Mouse (Mus musculus): Measurements from ENCODE around the gene Col5a3. TPM values are rescaled to one million over a fixed set of nuclear protein-coding genes. Genes with fewer than 3 reads are reported as not detected.
A peak's percentile ranks its signal among the peaks of the same experiment; 100 is the strongest.

The Col5a3 gene
- polyA plus RNA-seq, 1 experiment from 2014 or later: 0.22 TPM

DNA sequence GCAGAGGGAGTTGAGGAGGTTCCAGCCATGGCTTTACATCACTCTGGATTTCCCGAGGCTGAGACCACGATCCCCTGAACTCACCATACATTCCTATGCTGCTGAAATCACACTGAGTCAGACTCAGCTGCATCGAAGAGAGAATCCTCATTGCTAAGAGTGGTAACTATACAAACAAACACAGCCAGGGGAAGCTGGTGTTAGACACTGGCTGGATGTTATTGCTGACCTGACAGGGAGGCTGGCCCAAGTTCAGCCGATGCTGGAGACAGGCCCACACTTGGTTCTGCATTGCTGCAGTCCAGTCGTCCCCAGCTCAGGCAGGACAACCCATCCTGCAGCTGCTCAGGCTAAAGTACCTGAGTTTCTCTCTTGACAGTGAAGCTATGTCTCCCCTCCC lies 10.9 kb upstream of the Col5a3 start:
- H3K4me3 ChIP-seq (ENCODE audit: low read depth, low read length): no peak overlapping the region
- H3K27me3 ChIP-seq (ENCODE audit: insufficient read depth, low read length): no peaks in the 10 kb centered on the region
- H3K9ac ChIP-seq: no peak overlapping the region
- no peak overlapping the region for H3K4me2 ChIP-seq
- H3K9me3 ChIP-seq (ENCODE audit: low read depth, low read length): no peaks in the 10 kb centered on the region
- no peaks in the 10 kb centered on the region for H3K36me3 ChIP-seq (ENCODE audit: insufficient read depth)
- ATAC-seq (ENCODE audit: insufficient read depth) (no peak), DNase-seq (no peak)
- TF ChIP-seq CTCF (IDR thresholded peaks at IDR 0.05; ENCODE audit: low read depth): no peak
- 35% methylated on average over 5 of the region's 5 CpGs for WGBS
- H3K27ac ChIP-seq (ENCODE audit: low read depth): no peak overlapping the region
- no peaks in the 10 kb centered on the region for H3K4me1 ChIP-seq (ENCODE audit: insufficient read depth)

- TF ChIP-seq CTCF (IDR thresholded peaks at IDR 0.05; ENCODE audit: low read depth): no peak
- no peaks in the 10 kb centered on the region for H3K27me3 ChIP-seq (ENCODE audit: insufficient read depth, low read length)
- no peak for ATAC-seq (ENCODE audit: insufficient read depth)
- no peak overlapping the region for H3K9ac ChIP-seq
- no peaks in the 10 kb centered on the region for H3K36me3 ChIP-seq (ENCODE audit: insufficient read depth)
- no peak overlapping the region for H3K27ac ChIP-seq (ENCODE audit: low read depth)
- no peaks in the 10 kb centered on the region for H3K4me1 ChIP-seq (ENCODE audit: insufficient read depth)
- no peak overlapping the region for H3K4me3 ChIP-seq (ENCODE audit: low read depth, low read length)
- no peak for DNase-seq
- H3K9me3 ChIP-seq (ENCODE audit: low read depth, low read length): no peaks in the 10 kb centered on the region
- H3K4me2 ChIP-seq: no peak overlapping the region
- 77% methylated on average over 3 of the region's 3 CpGs for WGBS
These were observed 8.0 kb upstream of the Col5a3 start for GRCm38 (mm10) chr9:20822821-20823220.

- WGBS: 75% methylated on average over 5 of the region's 5 CpGs
These were observed 5.1 kb upstream of the Col5a3 start for GRCm38 (mm10) chr9:20820001-20820400.

GRCm38 (mm10) chr9:20818236-20818635 lies 3.4 kb upstream of the Col5a3 start, which contains the start of gene Rdh8:
TSS of gene Rdh8 (plus strand) at chr9:20818503.
- Histone ChIP-seq H3K4me1 (ENCODE audit: insufficient read depth) (no peaks in the 10 kb centered on the region), H3K9ac (no peak within 1 kb of the TSS), H3K4me3 (ENCODE audit: low read depth, low read length) (no peak within 1 kb of the TSS), H3K36me3 (ENCODE audit: insufficient read depth) (no peaks in the 10 kb centered on the region), H3K27me3 (ENCODE audit: insufficient read depth, low read length) (0 out of 2 replicates have a peak, but pooled peaks cover 4% of the 10 kb centered on the region), H3K9me3 (ENCODE audit: low read depth, low read length) (no peaks in the 10 kb centered on the region), H3K27ac (ENCODE audit: low read depth) (no peak within 1 kb of the TSS), H3K4me2 (no peak within 1 kb of the TSS)
- no peak for DNase-seq
- WGBS: 75% methylated on average over 6 of the region's 6 CpGs
- no peak for ATAC-seq (ENCODE audit: insufficient read depth)
- no peak for TF ChIP-seq CTCF (IDR thresholded peaks at IDR 0.05; ENCODE audit: low read depth)

More at GRCm38 (mm10) chr9:20820001-20820400, 5.1 kb upstream of the Col5a3 start:
- H3K4me3 ChIP-seq (ENCODE audit: low read depth, low read length): no peak overlapping the region
- ATAC-seq (ENCODE audit: insufficient read depth) (no peak), DNase-seq (no peak)
- no peaks in the 10 kb centered on the region for H3K27me3 ChIP-seq (ENCODE audit: insufficient read depth, low read length)
- no peaks in the 10 kb centered on the region for H3K9me3 ChIP-seq (ENCODE audit: low read depth, low read length)
- H3K4me2 ChIP-seq: no peak overlapping the region
- no peak overlapping the region for H3K27ac ChIP-seq (ENCODE audit: low read depth)
- no peaks in the 10 kb centered on the region for H3K36me3 ChIP-seq (ENCODE audit: insufficient read depth)
- TF ChIP-seq CTCF (IDR thresholded peaks at IDR 0.05; ENCODE audit: low read depth): no peak
- H3K4me1 ChIP-seq (ENCODE audit: insufficient read depth): no peaks in the 10 kb centered on the region
- H3K9ac ChIP-seq: no peak overlapping the region

- Histone ChIP-seq H3K27ac (ENCODE audit: low read depth) (no peak overlapping the region), H3K9me3 (ENCODE audit: low read depth, low read length) (no peaks in the 10 kb centered on the region), H3K9ac (no peak overlapping the region), H3K27me3 (ENCODE audit: insufficient read depth, low read length) (0 out of 2 replicates have a peak, but pooled peaks cover 4% of the 10 kb centered on the region), H3K4me1 (ENCODE audit: insufficient read depth) (no peaks in the 10 kb centered on the region), H3K4me3 (ENCODE audit: low read depth, low read length) (no peak overlapping the region), H3K4me2 (0 out of 2 replicates have a peak overlapping the region, but pooled peaks have one; percentile 12), H3K36me3 (ENCODE audit: insufficient read depth) (no peaks in the 10 kb centered on the region)
- peak; percentile 82 for DNase-seq
- peak; percentile 54; the same call in 1 of the 2 replicates for ATAC-seq (ENCODE audit: insufficient read depth)
- 11% methylated on average over 18 of the region's 19 CpGs for WGBS
- no peak for TF ChIP-seq CTCF (IDR thresholded peaks at IDR 0.05; ENCODE audit: low read depth)
These were observed 2.2 kb downstream of the Col5a3 start for GRCm38 (mm10) chr9:20812537-20813271.

DNA sequence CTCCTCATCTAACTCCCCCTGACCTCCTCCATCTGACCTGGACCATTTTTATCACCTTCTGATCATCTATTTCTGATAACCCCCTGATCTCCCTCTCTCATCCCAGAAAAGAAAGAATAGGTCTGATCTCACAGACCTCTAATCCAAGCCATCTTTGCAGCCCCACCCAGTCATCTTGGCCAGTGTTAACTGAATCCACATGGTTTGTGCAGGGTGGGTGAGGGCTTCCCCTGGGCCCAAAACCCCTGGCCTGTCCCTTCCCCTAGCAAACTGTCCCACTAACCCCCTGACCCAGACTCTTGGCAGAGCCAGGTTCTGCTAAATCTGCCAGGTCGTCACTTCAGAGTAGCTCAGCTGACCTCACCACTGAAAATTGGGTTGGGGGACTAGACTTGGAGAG lies 4.1 kb downstream of the Col5a3 start:
- WGBS: 42% methylated on average over 1 of the region's 1 CpGs
- H3K4me1 ChIP-seq (ENCODE audit: insufficient read depth): no peaks in the 10 kb centered on the region
- DNase-seq (no peak), ATAC-seq (ENCODE audit: insufficient read depth) (no peak)
- H3K27me3 ChIP-seq (ENCODE audit: insufficient read depth, low read length): 0 out of 2 replicates have a peak, but pooled peaks cover 4% of the 10 kb centered on the region
- TF ChIP-seq CTCF (IDR thresholded peaks at IDR 0.05; ENCODE audit: low read depth): no peak
- H3K4me3 ChIP-seq (ENCODE audit: low read depth, low read length): no peak overlapping the region
- no peak overlapping the region for H3K27ac ChIP-seq (ENCODE audit: low read depth)
- H3K4me2 ChIP-seq: no peak overlapping the region
- no peaks in the 10 kb centered on the region for H3K9me3 ChIP-seq (ENCODE audit: low read depth, low read length)
- no peak overlapping the region for H3K9ac ChIP-seq
- H3K36me3 ChIP-seq (ENCODE audit: insufficient read depth): no peaks in the 10 kb centered on the region

- 38% methylated on average over 4 of the region's 4 CpGs for WGBS
- no peak overlapping the region for H3K4me3 ChIP-seq (ENCODE audit: low read depth, low read length)
- 0 out of 2 replicates have a peak, but pooled peaks cover 4% of the 10 kb centered on the region for H3K27me3 ChIP-seq (ENCODE audit: insufficient read depth, low read length)
- no peaks in the 10 kb centered on the region for H3K4me1 ChIP-seq (ENCODE audit: insufficient read depth)
- H3K9me3 ChIP-seq (ENCODE audit: low read depth, low read length): no peaks in the 10 kb centered on the region
- H3K36me3 ChIP-seq (ENCODE audit: insufficient read depth): no peaks in the 10 kb centered on the region
- no peak overlapping the region for H3K27ac ChIP-seq (ENCODE audit: low read depth)
- H3K4me2 ChIP-seq: no peak overlapping the region
- no peak overlapping the region for H3K9ac ChIP-seq
- DNase-seq (no peak), ATAC-seq (ENCODE audit: insufficient read depth) (no peak)
- TF ChIP-seq CTCF (IDR thresholded peaks at IDR 0.05; ENCODE audit: low read depth): no peak
These were observed 4.6 kb downstream of the Col5a3 start for GRCm38 (mm10) chr9:20810271-20810670.

All from lung, embryonic 14.5 days (tissue).